Mouse (Mus musculus) ovary, postnatal 36 days (tissue): ENCODE measurements around the gene Stk24.

ENCODE experiments used
- DNase-seq: peaks from one replicate; pipeline ENCODE4 v3.0.0; 2022; ENCODE audit warnings: low spot score, mixed read lengths

The Stk24 gene

DNA sequence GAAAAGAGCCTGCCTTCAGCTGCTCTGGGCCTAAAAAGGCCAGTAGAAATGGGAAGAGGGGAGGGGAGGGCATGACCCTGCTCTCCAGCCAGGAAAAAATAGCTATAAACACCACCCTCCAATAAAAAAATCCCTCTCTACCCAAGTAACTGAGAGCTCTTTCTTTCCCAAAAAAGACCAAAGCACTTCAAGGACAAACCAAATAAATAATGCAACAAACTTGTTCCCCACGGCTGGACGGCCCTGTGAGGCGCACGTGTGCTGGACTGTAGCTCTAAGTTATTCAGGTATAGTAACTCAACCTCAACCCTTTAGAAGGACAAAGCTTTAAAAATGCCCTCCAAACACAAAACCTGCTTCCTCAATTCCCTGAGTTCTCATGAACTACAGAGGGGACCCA is 28.1 kb downstream of the Stk24 start:
- no peak for DNase-seq

DNA sequence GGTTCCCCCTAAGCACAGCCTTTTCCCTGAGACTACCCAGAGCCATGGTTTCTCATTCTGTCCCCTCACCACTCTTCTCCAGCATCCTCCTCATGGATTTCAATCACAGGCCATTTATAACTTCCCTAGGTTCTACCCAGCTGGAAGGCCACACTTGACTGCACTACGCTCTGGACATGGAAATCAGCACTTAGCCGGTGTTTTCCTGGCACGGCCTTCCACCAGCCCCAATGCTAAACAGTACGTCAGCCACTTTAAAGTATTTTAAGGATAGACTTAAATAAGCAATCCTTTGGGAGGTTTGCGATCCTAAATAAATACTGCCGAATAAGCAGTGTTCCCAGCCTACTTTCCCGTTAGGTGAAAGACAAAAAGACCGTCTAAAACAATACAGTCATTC is 29.8 kb downstream of the Stk24 start:
- DNase-seq: no peak

GRCm38 (mm10) chr14:121349291-121349690 is 30.5 kb downstream of the Stk24 start:
- no peak for DNase-seq

DNA sequence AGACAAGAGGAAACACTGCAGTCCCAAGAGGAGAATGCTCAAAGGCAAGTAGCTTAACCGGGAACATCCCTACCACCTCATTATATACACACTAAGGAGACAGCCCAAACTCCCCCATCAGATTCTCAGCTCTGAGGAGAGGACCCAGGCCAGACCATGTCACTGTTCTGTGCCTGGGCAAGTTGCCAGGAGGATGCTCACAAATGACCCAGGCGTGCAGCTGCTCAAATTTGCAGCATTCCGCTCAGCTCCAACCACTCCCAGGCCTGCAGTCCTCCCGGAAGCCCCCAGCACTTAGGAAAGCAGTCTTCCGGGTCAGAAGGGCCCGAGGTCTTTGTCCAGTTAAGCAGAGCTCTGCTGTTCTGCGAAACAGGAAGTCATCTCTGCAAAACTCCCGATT is 31.6 kb downstream of the Stk24 start:
- no peak for DNase-seq

GRCm38 (mm10) chr14:121347134-121347533 is 32.7 kb downstream of the Stk24 start:
- DNase-seq: no peak

DNA sequence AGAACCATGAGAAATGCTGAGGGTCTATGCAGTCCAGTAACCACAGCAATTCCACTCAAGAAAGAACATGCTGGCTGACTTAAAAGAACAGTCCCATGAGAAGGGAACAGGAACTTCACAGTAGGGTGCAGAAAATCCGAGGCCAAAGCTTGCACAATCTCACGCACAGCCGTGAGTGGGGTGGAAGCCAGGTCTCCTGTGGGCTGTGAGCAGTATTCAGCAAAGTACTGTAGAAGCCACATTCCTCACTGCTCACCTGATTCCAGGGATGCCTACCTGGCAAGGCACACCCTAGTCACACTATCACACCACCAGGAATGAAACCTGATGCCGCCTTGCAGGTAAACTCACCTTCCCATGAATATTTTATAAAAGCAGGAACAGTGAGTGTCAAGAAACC is 33.2 kb downstream of the Stk24 start:
- no peak for DNase-seq

- no peak for DNase-seq
Measured at GRCm38 (mm10) chr14:121346053-121346452, 33.8 kb downstream of the Stk24 start.

GRCm38 (mm10) chr14:121344928-121345327 is 34.9 kb downstream of the Stk24 start:
- DNase-seq: no peak

DNA sequence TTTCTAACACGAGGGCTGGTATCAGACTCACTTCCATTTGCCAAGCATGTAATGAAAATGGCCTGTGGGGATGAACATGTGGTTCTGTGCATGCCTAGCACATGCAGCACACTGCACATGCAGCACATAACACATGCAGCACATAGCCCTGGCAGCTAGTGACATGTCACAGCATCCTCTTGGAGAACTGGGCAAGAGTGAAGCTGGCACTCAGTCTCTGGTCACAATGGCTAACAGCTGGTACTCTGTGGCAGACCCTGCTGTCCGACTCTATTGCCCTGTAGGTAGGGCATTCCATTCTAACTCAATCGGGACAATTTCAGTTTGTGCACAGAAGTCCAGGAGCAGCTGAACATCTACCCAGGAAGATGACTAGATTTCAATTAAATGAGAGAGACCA is 36.9 kb downstream of the Stk24 start:
- DNase-seq: no peak

DNA sequence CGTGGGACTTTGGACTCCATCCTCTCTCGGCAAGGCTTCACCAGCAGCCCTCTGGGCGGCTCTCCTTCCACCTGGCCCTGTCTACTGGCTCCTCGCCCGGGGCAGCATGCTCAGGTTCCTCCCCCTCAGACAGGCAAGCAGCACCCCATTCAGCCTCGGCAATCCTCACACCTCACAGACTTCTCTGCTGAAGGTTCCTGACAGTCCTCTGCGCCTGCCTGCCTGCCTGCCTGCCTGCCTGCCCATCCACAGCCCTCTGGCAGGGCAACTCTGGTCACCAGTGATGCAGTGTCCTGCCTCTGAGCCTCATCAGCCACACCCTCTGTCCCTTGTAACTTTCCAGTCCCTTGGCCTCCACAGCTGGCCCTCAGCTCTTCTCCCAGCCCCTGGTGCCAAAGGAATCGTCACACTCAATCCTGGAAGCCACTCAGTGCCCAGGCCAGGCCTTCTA is 39.8 kb downstream of the Stk24 start:
- peak; percentile 59 for DNase-seq

DNA sequence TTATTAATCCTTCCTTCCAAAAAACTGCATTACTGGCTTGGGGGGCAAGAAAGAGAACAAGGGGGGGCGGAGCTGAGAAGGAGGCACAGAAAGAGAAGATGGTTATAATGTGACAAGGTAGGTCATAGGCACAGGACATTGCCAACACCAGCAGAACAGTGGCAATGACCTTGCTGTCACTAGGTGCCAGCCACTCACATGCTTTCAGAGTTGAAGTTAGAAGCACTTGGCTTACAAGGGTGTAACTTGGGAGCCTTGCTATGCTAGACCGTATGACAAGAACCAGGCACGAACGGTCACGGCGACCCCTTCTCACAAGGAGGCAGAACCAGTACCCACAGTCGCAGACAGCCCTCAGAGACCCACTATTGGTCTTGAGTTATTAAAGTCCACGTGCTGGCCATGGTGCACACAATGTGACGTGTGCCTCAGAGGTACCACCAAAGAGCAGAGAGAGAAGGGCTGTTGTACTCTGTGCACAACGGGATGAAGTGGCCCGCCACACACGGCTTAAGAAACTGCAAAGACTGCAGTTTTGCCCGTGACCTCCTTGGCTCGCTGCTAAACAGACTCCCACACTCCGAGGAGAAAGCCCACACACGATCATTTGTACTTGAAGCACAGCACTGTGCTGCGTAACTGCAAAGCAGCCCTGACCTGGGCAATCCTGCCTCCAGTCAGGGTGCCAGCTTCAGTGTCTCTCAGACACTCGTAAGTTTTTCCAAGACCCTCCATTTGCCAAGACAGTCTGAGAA is 40.8 kb downstream of the Stk24 start:
- DNase-seq: no peak

DNA sequence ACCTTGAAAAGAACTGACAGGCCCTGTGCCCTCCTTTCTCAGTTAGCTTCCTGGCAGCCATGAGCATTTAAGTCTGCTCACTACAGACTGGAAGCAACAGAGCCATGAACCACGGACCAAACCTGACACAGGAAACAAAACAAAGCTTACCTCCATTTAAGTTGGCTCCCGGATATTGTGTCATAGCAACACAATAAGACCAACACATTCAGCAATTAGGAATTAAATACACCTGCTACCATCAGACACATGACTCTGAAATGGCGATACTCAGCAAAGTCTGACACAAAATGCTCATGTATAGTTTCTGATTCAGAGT is 49.8 kb downstream of the Stk24 start:
- DNase-seq: no peak

DNA sequence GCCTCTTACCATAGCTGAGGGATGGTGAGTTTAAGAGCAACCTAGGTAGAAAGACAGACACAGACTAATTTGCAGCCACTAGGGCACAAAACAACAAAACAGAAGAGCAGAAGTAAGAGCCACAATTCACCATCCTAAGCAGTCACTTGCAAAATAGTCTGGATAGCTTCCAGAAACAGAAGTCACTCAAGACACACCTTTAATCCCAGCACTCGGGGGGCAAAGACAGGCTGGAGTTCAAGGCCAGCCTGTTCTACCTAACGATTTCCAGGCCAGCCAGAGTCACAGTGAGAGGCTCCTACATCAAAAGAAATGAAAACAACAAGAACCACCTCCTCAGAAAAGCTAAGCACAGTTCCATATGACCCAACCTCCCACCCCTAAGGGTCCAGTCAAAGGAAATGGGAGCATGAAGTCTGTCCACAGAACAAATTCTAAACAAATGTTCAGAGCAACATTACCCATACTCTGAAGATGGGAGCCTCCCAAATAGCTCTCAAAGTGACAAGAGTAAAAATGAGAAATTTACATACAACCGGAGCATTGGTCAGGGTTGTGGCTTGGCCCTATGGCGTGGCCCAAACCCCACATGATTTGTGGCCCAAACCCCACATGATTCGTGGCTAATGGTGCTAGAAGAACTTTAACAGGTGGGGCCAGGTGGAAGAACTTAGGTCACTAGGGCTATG is 50.3 kb downstream of the Stk24 start:
- no peak for DNase-seq

- DNase-seq: no peak
Measured at GRCm38 (mm10) chr14:121328878-121329277, 50.9 kb downstream of the Stk24 start.

GRCm38 (mm10) chr14:121326432-121326831 is 53.4 kb downstream of the Stk24 start:
- DNase-seq: no peak

GRCm38 (mm10) chr14:121324521-121325330 is 55.1 kb downstream of the Stk24 start:
- DNase-seq: no peak

GRCm38 (mm10) chr14:121322641-121323040 is 57.2 kb downstream of the Stk24 start:
- no peak for DNase-seq

DNA sequence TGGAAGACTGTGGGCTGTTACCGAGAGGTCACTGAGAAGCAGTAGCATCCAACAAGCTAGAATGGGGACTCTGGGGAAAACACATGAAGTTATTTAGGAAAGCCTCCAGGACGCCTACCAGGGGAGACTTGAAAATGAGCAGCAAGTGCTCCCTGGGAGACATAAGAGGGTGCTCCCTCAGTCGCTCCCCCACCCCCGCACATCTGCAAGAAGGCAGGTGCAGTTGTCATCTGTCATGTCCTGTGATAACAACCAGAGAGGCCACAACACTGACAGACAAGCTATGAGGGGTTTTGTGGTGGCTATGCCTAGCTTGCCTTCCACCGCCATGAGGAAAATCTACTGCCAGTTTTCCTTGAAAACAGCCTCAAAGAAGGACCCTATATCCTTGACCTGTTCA is 57.7 kb downstream of the Stk24 start:
- DNase-seq: no peak

DNA sequence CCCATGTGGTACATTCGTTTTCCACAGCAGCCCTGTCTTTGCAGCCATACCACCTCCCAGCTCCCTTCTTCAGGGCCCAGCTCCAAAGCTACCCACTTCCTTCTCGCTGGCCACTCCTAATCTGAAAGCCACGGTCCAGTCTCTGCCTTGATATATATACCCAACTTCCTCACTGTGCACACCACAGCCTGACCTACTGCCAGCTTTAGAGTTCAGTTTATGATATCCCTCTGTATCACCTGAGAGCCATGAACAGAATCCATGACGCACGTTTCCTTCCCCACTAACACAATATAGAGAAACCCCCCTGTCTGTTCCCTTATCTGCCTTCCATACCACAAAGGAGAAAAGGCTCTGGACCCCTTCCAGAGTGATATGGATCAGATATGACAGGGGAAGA is 61.4 kb downstream of the Stk24 start:
- no peak for DNase-seq

- DNase-seq: no peak
Measured at GRCm38 (mm10) chr14:121317312-121317671, 62.5 kb downstream of the Stk24 start.

DNA sequence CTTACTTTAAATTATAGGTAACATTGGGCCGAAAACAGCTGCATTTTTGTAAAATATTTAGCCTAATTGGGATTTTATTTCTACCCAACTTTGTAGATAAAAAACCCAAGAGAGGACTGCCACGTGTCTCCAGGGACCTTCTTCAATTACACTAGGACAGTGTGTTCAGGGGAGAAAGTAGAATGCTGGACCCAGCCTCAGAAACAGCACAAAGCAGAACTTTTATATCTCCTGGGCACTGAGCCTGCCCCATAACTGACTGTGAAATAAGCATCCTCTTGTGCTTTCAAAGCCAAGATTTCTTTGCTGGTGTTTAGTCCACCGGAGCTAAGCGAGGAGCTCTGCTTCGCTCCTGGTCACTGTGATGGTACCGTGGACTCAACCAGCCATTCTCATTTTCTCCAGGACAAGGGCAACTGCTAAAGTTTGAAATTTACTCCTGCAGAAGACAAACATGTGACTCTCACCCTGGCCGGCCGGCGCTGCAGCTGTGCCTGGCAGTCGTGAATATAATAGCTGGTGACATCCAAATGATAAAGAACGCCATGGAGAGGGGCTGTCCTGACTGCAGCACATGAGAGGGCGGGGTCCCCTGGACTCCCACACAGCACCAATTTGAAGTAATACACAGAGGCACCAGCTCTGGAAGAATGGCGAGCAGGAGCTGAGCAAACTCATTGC is 63.0 kb downstream of the Stk24 start:
- DNase-seq: no peak

DNA sequence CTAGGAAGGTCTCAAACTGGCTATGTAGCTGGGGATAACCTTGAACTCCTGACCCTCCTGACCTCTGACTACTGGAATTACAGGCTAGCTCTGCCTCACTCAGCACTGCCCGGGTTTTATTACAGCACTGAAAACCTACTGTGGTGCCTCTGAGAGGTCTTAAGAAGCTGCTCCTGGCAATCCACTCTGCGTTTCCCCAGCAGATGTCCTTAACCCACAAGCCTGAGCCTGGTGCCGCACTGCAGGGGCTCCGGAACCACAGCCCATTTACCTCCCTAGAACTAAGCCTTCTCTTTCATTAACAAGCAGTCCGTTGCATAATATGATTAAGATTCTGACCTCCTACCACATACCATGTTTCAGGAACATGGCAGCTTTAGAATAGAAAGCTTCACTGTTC is 63.7 kb downstream of the Stk24 start:
- no peak for DNase-seq

DNA sequence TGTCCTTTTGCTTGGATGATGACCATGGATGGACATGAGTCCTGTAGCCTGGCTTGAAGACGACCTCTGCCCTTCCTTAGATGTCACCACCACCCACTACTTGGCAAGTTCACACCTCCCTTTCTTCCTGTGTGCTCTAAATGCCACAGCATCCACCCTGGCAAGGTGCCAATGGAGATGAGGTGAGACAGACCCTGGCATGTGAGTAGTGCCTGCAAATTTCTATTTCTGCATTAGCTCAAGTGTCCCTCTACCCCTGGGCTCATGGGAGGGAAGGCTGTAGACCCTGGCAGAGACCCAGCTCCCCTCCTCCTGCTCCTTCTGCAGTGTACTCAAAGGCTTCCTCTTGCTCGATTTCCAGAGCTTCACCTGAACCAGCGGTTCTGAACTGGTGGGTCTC is 64.9 kb downstream of the Stk24 start:
- no peak for DNase-seq
